Mouse (Mus musculus) frontal cortex, postnatal 36 days (tissue): ENCODE data around the gene Coro1c.

Experiments used
- DNase-seq, 2 experiments: peaks; one replicate each; pipeline ENCODE4 v3.0.0; 2022; ENCODE audit warnings: low spot score in 2 of 2

Coro1c gene

GRCm38 (mm10) chr5:113884750-113885149 lies 23.8 kb downstream of the Coro1c start:
- no peak for DNase-seq

- DNase-seq: no peak
Observed at GRCm38 (mm10) chr5:113883384-113883771, 25.2 kb downstream of the Coro1c start.

GRCm38 (mm10) chr5:113882566-113883383 lies 25.8 kb downstream of the Coro1c start:
- DNase-seq: peak; percentile 36 to 45

- no peak for DNase-seq
Observed at GRCm38 (mm10) chr5:113881136-113881535, 27.4 kb downstream of the Coro1c start.

GRCm38 (mm10) chr5:113878943-113879617 lies 29.5 kb downstream of the Coro1c start:
- DNase-seq: no peak

- DNase-seq: no peak
Observed at GRCm38 (mm10) chr5:113877565-113877964, 31.0 kb downstream of the Coro1c start.

- DNase-seq: no peak
Observed at GRCm38 (mm10) chr5:113876176-113876575, 32.4 kb downstream of the Coro1c start.

GRCm38 (mm10) chr5:113875625-113876024 lies 32.9 kb downstream of the Coro1c start:
- DNase-seq: no peak

- no peak for DNase-seq
Observed at GRCm38 (mm10) chr5:113874063-113875024, 34.2 kb downstream of the Coro1c start.

- peak; percentile 53 to 57 for DNase-seq
Observed at GRCm38 (mm10) chr5:113872936-113873912, 35.3 kb downstream of the Coro1c start.

- peak in 1 of 2 experiments; percentile 50 for DNase-seq
Observed at GRCm38 (mm10) chr5:113871903-113872548, 36.5 kb downstream of the Coro1c start.

GRCm38 (mm10) chr5:113870393-113871040 lies 38.0 kb downstream of the Coro1c start:
- no peak for DNase-seq

GRCm38 (mm10) chr5:113869132-113869531 lies 39.4 kb downstream of the Coro1c start:
- DNase-seq: no peak

- no peak for DNase-seq
Observed at GRCm38 (mm10) chr5:113864992-113865391, 43.6 kb downstream of the Coro1c start.

- no peak for DNase-seq
Observed at GRCm38 (mm10) chr5:113863994-113864393, 44.6 kb downstream of the Coro1c start.

GRCm38 (mm10) chr5:113862418-113862817 lies 46.1 kb downstream of the Coro1c start:
- DNase-seq: peak in 1 of 2 experiments; percentile 53

GRCm38 (mm10) chr5:113861294-113861693 lies 47.3 kb downstream of the Coro1c start:
- DNase-seq: no peak

GRCm38 (mm10) chr5:113858971-113859370 lies 49.6 kb downstream of the Coro1c start:
- DNase-seq: no peak

- DNase-seq: no peak
Observed at GRCm38 (mm10) chr5:113858550-113858949, 50.0 kb downstream of the Coro1c start.

GRCm38 (mm10) chr5:113857631-113858030 lies 50.9 kb downstream of the Coro1c start:
- DNase-seq: no peak
